Mouse (Mus musculus): ENCODE data around the gene Stk40. TPM values are rescaled to one million over a fixed set of nuclear protein-coding genes. Genes with fewer than 3 reads are reported as not detected.

Stk40 gene
- polyA plus RNA-seq, 1 experiment, result not detected

- WGBS, result 78% methylated on average over 8 of the region's 8 CpGs
- H3K27ac ChIP-seq (ENCODE audit: insufficient read depth, low read depth, low read length), result no peak overlapping the region
- H3K4me1 ChIP-seq (ENCODE audit: control insufficient read depth, insufficient read depth, low read length), result peaks cover 32% of the 10 kb centered on the region
- TF ChIP-seq POLR2A (IDR thresholded peaks at IDR 0.05; ENCODE audit: insufficient read depth, low read depth, low read length), result no peak
- TF ChIP-seq CTCF (IDR thresholded peaks at IDR 0.05; ENCODE audit: insufficient read depth, low read depth, low read length), result no peak
- no peak overlapping the region for H3K4me3 ChIP-seq (ENCODE audit: insufficient read depth, low read depth, low read length)
Observed at GRCm38 (mm10) chr4:126117116-126117515, 13.4 kb downstream of the Stk40 start.

- Histone ChIP-seq H3K27ac (ENCODE audit: insufficient read depth, low read depth, low read length) (peak overlapping the region; percentile 50; the same call in 1 of the 2 replicates), H3K4me3 (ENCODE audit: insufficient read depth, low read depth, low read length) (no peak overlapping the region), H3K4me1 (ENCODE audit: control insufficient read depth, insufficient read depth, low read length) (peaks cover 34% of the 10 kb centered on the region)
- no peak for TF ChIP-seq POLR2A (IDR thresholded peaks at IDR 0.05; ENCODE audit: insufficient read depth, low read depth, low read length)
- TF ChIP-seq CTCF (IDR thresholded peaks at IDR 0.05; ENCODE audit: insufficient read depth, low read depth, low read length), result no peak
- 30% methylated on average over 4 of the region's 4 CpGs for WGBS
Observed at GRCm38 (mm10) chr4:126118651-126119050, 14.9 kb downstream of the Stk40 start.

DNA sequence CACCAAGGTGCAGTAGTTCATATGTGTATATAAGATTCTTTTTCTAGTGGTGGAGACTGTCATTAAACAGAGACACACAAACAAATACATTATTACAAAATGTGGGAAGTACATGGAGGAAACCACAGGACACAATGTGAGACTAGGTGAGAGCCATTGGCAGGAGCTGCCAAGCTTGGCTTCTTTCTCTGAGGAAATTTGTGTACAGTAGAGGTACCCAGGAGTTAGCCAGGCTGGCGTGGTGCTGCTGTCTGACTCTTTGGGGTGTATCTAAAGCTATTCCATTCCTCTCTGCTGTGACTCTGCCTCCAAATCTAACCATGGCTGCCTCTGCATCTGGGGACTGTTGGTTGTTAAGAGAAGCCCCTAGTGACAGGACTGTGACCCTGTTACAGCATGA lies 15.3 kb downstream of the Stk40 start:
- H3K27ac ChIP-seq (ENCODE audit: insufficient read depth, low read depth, low read length), result 0 out of 2 replicates have a peak overlapping the region, but pooled peaks have one; percentile 50
- TF ChIP-seq CTCF (IDR thresholded peaks at IDR 0.05; ENCODE audit: insufficient read depth, low read depth, low read length) (no peak), POLR2A (IDR thresholded peaks at IDR 0.05; ENCODE audit: insufficient read depth, low read depth, low read length) (no peak)
- 75% methylated on average over 1 of the region's 1 CpGs for WGBS
- H3K4me3 ChIP-seq (ENCODE audit: insufficient read depth, low read depth, low read length), result no peak overlapping the region
- peaks cover 32% of the 10 kb centered on the region for H3K4me1 ChIP-seq (ENCODE audit: control insufficient read depth, insufficient read depth, low read length)

DNA sequence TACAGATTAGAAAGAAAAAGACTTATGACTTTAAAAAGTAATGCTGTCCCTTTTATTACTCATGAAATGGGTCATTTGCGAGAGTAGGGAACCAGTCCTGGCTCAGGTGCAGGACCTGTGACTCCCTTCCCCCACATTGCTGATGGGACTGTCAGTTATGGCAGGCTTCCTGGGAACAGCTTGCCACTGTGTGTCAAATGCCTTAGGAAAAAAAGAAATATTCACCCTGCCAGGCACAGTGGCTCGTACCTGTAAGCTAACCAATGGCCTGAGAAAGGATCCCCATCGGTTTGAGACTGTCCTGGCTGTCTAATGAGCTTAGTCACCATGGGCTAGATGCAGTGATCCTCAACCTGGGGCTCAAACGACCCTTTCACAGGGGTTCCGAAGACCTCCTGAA lies 16.3 kb downstream of the Stk40 start:
- Histone ChIP-seq H3K4me3 (ENCODE audit: insufficient read depth, low read depth, low read length) (no peak overlapping the region), H3K27ac (ENCODE audit: insufficient read depth, low read depth, low read length) (no peak overlapping the region), H3K4me1 (ENCODE audit: control insufficient read depth, insufficient read depth, low read length) (peaks cover 32% of the 10 kb centered on the region)
- WGBS, result 90% methylated on average over 5 of the region's 5 CpGs
- no peak for TF ChIP-seq CTCF (IDR thresholded peaks at IDR 0.05; ENCODE audit: insufficient read depth, low read depth, low read length)
- TF ChIP-seq POLR2A (IDR thresholded peaks at IDR 0.05; ENCODE audit: insufficient read depth, low read depth, low read length), result no peak

GRCm38 (mm10) chr4:126120506-126120905 lies 16.7 kb downstream of the Stk40 start:
- TF ChIP-seq CTCF (IDR thresholded peaks at IDR 0.05; ENCODE audit: insufficient read depth, low read depth, low read length) (no peak), POLR2A (IDR thresholded peaks at IDR 0.05; ENCODE audit: insufficient read depth, low read depth, low read length) (no peak)
- H3K4me3 ChIP-seq (ENCODE audit: insufficient read depth, low read depth, low read length), result no peak overlapping the region
- no peak overlapping the region for H3K27ac ChIP-seq (ENCODE audit: insufficient read depth, low read depth, low read length)
- peaks cover 30% of the 10 kb centered on the region for H3K4me1 ChIP-seq (ENCODE audit: control insufficient read depth, insufficient read depth, low read length)
- 85% methylated on average over 2 of the region's 2 CpGs for WGBS

GRCm38 (mm10) chr4:126123309-126124040 lies 19.7 kb downstream of the Stk40 start:
- Histone ChIP-seq H3K27ac (ENCODE audit: insufficient read depth, low read depth, low read length) (peak overlapping the region; percentile 16; the same call in 1 of the 2 replicates), H3K4me1 (ENCODE audit: control insufficient read depth, insufficient read depth, low read length) (peaks cover 17% of the 10 kb centered on the region), H3K4me3 (ENCODE audit: insufficient read depth, low read depth, low read length) (no peak overlapping the region)
- WGBS, result 35% methylated on average over 10 of the region's 10 CpGs
- TF ChIP-seq POLR2A (IDR thresholded peaks at IDR 0.05; ENCODE audit: insufficient read depth, low read depth, low read length) (no peak), CTCF (IDR thresholded peaks at IDR 0.05; ENCODE audit: insufficient read depth, low read depth, low read length) (no peak)

DNA sequence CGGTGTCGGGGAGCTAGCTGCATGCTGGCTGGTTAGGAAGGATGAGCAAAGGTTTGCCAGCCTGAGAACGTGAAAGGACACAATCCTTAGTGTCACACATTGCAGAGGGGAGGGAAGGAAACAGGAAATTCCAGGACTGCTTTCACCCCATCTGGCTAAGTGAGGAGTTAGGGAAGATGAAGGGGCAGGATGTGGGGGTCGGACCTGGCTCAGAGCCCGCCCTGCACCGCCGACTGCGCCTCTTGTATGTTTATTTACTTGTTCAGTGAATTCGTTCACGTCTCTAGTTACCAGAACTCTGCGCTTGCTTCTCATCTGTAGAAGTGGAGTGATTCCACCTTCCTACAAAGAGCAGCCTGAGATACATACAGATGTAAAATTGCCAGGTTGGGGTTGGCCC lies 26.7 kb downstream of the Stk40 start:
- 38% methylated on average over 11 of the region's 11 CpGs for WGBS
- peaks cover 52% of the 10 kb centered on the region for H3K4me1 ChIP-seq (ENCODE audit: control insufficient read depth, insufficient read depth, low read length)
- TF ChIP-seq POLR2A (IDR thresholded peaks at IDR 0.05; ENCODE audit: insufficient read depth, low read depth, low read length), result no peak
- TF ChIP-seq CTCF (IDR thresholded peaks at IDR 0.05; ENCODE audit: insufficient read depth, low read depth, low read length), result no peak
- peak overlapping the region; percentile 25 for H3K27ac ChIP-seq (ENCODE audit: insufficient read depth, low read depth, low read length)
- no peak overlapping the region for H3K4me3 ChIP-seq (ENCODE audit: insufficient read depth, low read depth, low read length)

- no peak for TF ChIP-seq CTCF (IDR thresholded peaks at IDR 0.05; ENCODE audit: insufficient read depth, low read depth, low read length)
- no peak for TF ChIP-seq POLR2A (IDR thresholded peaks at IDR 0.05; ENCODE audit: insufficient read depth, low read depth, low read length)
- peak overlapping the region; percentile 70 for H3K27ac ChIP-seq (ENCODE audit: insufficient read depth, low read depth, low read length)
Observed at GRCm38 (mm10) chr4:126131290-126132121, 27.7 kb downstream of the Stk40 start.

More at GRCm38 (mm10) chr4:126131290-126132121, 27.7 kb downstream of the Stk40 start:
- Histone ChIP-seq H3K4me3 (ENCODE audit: insufficient read depth, low read depth, low read length) (no peak overlapping the region), H3K4me1 (ENCODE audit: control insufficient read depth, insufficient read depth, low read length) (peaks cover 53% of the 10 kb centered on the region)
- 28% methylated on average over 10 of the region's 10 CpGs for WGBS

Measured in olfactory bulb, adult 2 months (tissue).